Mouse (Mus musculus) heart, adult 11 months (tissue): ENCODE measurements at regions not wholly inside any gene's neighbourhood (a gene's known extent, or its start where the extent isn't known, plus 50 kb on each side); places are given as distances from the start of the nearest gene placed in this dataset.
A peak's percentile ranks its signal among the peaks of the same experiment; 100 is the strongest.

Experiments used
- DNase-seq: peaks from one replicate; pipeline ENCODE4 v3.0.0; 2022

GRCm38 (mm10) chr15:36914239-36915100, 93.1 kb downstream of the Zfp706 start:
- DNase-seq = no peak

- no peak for DNase-seq
These were observed 94.3 kb downstream of the Zfp706 start for GRCm38 (mm10) chr15:36913308-36913707.

- DNase-seq = no peak
These were observed 97.3 kb downstream of the Zfp706 start for GRCm38 (mm10) chr15:36910272-36910671.

GRCm38 (mm10) chr15:36909494-36909893, 98.1 kb downstream of the Zfp706 start:
- DNase-seq = no peak

- no peak for DNase-seq
These were observed 100.8 kb downstream of the Zfp706 start for GRCm38 (mm10) chr15:36906789-36907188.

- DNase-seq = no peak
These were observed 101.5 kb downstream of the Zfp706 start for GRCm38 (mm10) chr15:36906052-36906451.

- no peak for DNase-seq
These were observed 103.7 kb downstream of the Zfp706 start for GRCm38 (mm10) chr15:36903922-36904321.

- no peak for DNase-seq
These were observed 104.3 kb downstream of the Zfp706 start for GRCm38 (mm10) chr15:36903309-36903708.

- peak; percentile 92 for DNase-seq
These were observed 105.7 kb downstream of the Zfp706 start for GRCm38 (mm10) chr15:36901830-36902285.

- DNase-seq = no peak
These were observed 106.2 kb downstream of the Zfp706 start for GRCm38 (mm10) chr15:36901350-36901749.

GRCm38 (mm10) chr15:36900940-36901339, 106.6 kb downstream of the Zfp706 start:
- DNase-seq = no peak

GRCm38 (mm10) chr15:36899882-36900281, 107.7 kb downstream of the Zfp706 start:
- DNase-seq = no peak

- DNase-seq = no peak
These were observed 108.6 kb downstream of the Zfp706 start for GRCm38 (mm10) chr15:36898857-36899523.

- no peak for DNase-seq
These were observed 109.2 kb downstream of the Zfp706 start for GRCm38 (mm10) chr15:36898326-36898725.

GRCm38 (mm10) chr15:36896265-36896664, 111.3 kb downstream of the Zfp706 start:
- no peak for DNase-seq

- no peak for DNase-seq
These were observed 112.5 kb downstream of the Zfp706 start for GRCm38 (mm10) chr15:36895031-36895430.

GRCm38 (mm10) chr15:36893407-36893969, 114.1 kb downstream of the Zfp706 start:
- DNase-seq = no peak

GRCm38 (mm10) chr15:36892576-36893205, 114.9 kb downstream of the Zfp706 start:
- DNase-seq = no peak

- no peak for DNase-seq
These were observed 115.7 kb downstream of the Zfp706 start for GRCm38 (mm10) chr15:36891851-36892250.

- DNase-seq = no peak
These were observed 116.3 kb downstream of the Zfp706 start for GRCm38 (mm10) chr15:36891296-36891695.

- DNase-seq = no peak
These were observed 118.5 kb downstream of the Zfp706 start for GRCm38 (mm10) chr15:36889072-36889471.

- DNase-seq = no peak
These were observed 119.1 kb downstream of the Zfp706 start for GRCm38 (mm10) chr15:36888351-36889069.
